Mouse (Mus musculus) embryonic fibroblast, embryonic 13.5 days (primary cell): ENCODE measurements around the gene Gramd1b. TPM values are rescaled to one million over a fixed set of nuclear protein-coding genes. Genes with fewer than 3 reads are reported as not detected.

Experiments
- H3K27ac ChIP-seq: 2 replicates; pipeline ENCODE4 v1.5.1; 2012; ENCODE audit warnings: low read length, control low read depth, inconsistent platforms; ENCODE audit not compliant: insufficient read depth
- H3K4me1 ChIP-seq: 2 replicates; pipeline ENCODE4 v1.6.1; 2011; ENCODE audit warnings: low read length; ENCODE audit not compliant: control insufficient read depth, insufficient read depth
- H3K4me3 ChIP-seq: 2 replicates; pipeline ENCODE4 v1.5.1; 2011; ENCODE audit warnings: mild to moderate bottlenecking, control low read depth, low read length; ENCODE audit not compliant: insufficient read depth
- CTCF ChIP-seq: IDR thresholded peaks from 2 replicates; pipeline ENCODE4 v1.5.1; 2011; ENCODE audit warnings: mild to moderate bottlenecking, control low read depth, low read length, moderate library complexity, borderline replicate concordance; ENCODE audit not compliant: insufficient read depth
- POLR2A ChIP-seq: IDR thresholded peaks from 2 replicates; pipeline ENCODE4 v1.6.1; 2011; ENCODE audit warnings: low read depth, mild to moderate bottlenecking, control low read depth, low read length, moderate library complexity
- polyA plus RNA-seq: library from polyadenylated mRNA; stranded (reverse); fragments of >200 nt; gene quantifications from 2 replicates; pipeline ENCODE4 v1.2.4, GENCODE M21; 2011; ENCODE audit warnings: low read depth; ENCODE audit not compliant: missing spikeins, insufficient read length

Gene Gramd1b
- polyA plus RNA-seq, 1 experiment, result 14.3 TPM

- Histone ChIP-seq H3K4me1 (no peaks in the 10 kb centered on the region; the same call in 1 of the 2 replicates), H3K4me3 (no peak overlapping the region), H3K27ac (no peak overlapping the region)
- TF ChIP-seq POLR2A (no peak), CTCF (no peak)
Observed at GRCm38 (mm10) chr9:40450417-40450714, 80.8 kb downstream of the Gramd1b start.

- Histone ChIP-seq H3K27ac (no peak overlapping the region), H3K4me1 (no peaks in the 10 kb centered on the region; the same call in 1 of the 2 replicates), H3K4me3 (no peak overlapping the region)
- TF ChIP-seq POLR2A (no peak), CTCF (no peak)
Observed at GRCm38 (mm10) chr9:40449610-40450416, 81.4 kb downstream of the Gramd1b start.

GRCm38 (mm10) chr9:40448646-40449243 lies 82.4 kb downstream of the Gramd1b start:
- Histone ChIP-seq H3K27ac (no peak overlapping the region), H3K4me1 (no peaks in the 10 kb centered on the region; the same call in 1 of the 2 replicates), H3K4me3 (no peak overlapping the region)
- TF ChIP-seq CTCF (no peak), POLR2A (no peak)

GRCm38 (mm10) chr9:40447265-40447664 lies 83.9 kb downstream of the Gramd1b start:
- no peak for TF ChIP-seq CTCF
- TF ChIP-seq POLR2A, result no peak
- H3K4me1 ChIP-seq, result no peaks in the 10 kb centered on the region; the same call in 1 of the 2 replicates
- H3K27ac ChIP-seq, result no peak overlapping the region
- H3K4me3 ChIP-seq, result no peak overlapping the region

GRCm38 (mm10) chr9:40444961-40445360 lies 86.2 kb downstream of the Gramd1b start:
- no peak overlapping the region for H3K4me3 ChIP-seq
- TF ChIP-seq CTCF (no peak), POLR2A (no peak)
- no peaks in the 10 kb centered on the region; the same call in 1 of the 2 replicates for H3K4me1 ChIP-seq
- H3K27ac ChIP-seq, result no peak overlapping the region

GRCm38 (mm10) chr9:40442784-40443183 lies 88.4 kb downstream of the Gramd1b start:
- Histone ChIP-seq H3K27ac (no peak overlapping the region), H3K4me3 (no peak overlapping the region), H3K4me1 (no peaks in the 10 kb centered on the region)
- TF ChIP-seq POLR2A (no peak), CTCF (no peak)

- no peaks in the 10 kb centered on the region for H3K4me1 ChIP-seq
- TF ChIP-seq POLR2A (no peak), CTCF (no peak)
- H3K27ac ChIP-seq, result no peak overlapping the region
- H3K4me3 ChIP-seq, result no peak overlapping the region
Observed at GRCm38 (mm10) chr9:40439973-40440687, 91.1 kb downstream of the Gramd1b start.

GRCm38 (mm10) chr9:40438731-40439526 lies 92.3 kb downstream of the Gramd1b start:
- no peak overlapping the region for H3K27ac ChIP-seq
- H3K4me1 ChIP-seq, result no peaks in the 10 kb centered on the region
- TF ChIP-seq CTCF (no peak), POLR2A (no peak)
- H3K4me3 ChIP-seq, result no peak overlapping the region

GRCm38 (mm10) chr9:40437891-40438290 lies 93.3 kb downstream of the Gramd1b start:
- H3K4me1 ChIP-seq, result no peaks in the 10 kb centered on the region
- no peak overlapping the region for H3K27ac ChIP-seq
- TF ChIP-seq POLR2A, result no peak
- no peak for TF ChIP-seq CTCF
- no peak overlapping the region for H3K4me3 ChIP-seq
